Mouse (Mus musculus): ENCODE measurements around the gene B4galt3.

B4galt3 gene

DNA sequence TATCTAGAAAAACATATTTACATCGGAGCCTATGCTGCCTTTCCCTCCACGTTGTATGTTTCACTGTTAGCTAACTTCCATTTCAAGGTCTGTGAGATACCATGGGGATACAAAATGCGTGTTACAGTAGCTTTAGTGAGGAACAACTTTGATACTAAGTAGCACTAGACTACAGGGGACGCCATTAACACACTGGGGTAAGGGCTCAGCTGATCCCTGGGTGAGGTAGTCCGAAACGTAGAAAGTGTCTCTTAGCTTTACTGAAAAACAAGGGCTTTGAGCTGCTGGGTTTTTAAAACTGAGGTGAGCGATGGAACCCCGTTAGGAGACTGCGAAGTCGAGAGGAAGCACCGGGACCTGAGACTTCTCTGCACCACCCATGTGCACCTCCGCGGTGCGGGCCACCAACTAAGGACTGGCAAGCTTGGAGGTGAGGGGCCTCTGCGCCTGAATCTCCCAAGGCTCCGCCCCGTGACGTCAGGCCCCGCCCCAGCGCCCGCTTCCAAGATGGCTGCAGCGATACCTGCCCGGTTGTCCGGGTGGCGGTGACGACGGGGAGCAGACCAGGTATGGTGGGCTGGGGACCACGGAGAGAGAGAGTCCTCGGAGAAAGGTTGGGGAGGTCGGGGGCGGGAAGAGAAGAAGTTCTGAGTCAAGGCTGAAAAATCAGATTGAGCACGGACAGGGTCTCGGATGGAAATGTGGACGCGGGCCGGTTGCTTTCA lies at the start of gene B4galt3:
Gene B4galt3 (plus strand): TSS at position 481 of the 725 bp plus-strand sequence.
- DNase-seq (ENCODE audit: low read depth) = peak; percentile 91

GRCm38 (mm10) chr1:171220871-171221270 lies 49.3 kb upstream of the B4galt3 start:
- peak; percentile 87 for DNase-seq (ENCODE audit: low read depth)

GRCm38 (mm10) chr1:171221281-171222193 lies 48.6 kb upstream of the B4galt3 start:
- DNase-seq (ENCODE audit: low read depth) = peak; percentile 23

DNA sequence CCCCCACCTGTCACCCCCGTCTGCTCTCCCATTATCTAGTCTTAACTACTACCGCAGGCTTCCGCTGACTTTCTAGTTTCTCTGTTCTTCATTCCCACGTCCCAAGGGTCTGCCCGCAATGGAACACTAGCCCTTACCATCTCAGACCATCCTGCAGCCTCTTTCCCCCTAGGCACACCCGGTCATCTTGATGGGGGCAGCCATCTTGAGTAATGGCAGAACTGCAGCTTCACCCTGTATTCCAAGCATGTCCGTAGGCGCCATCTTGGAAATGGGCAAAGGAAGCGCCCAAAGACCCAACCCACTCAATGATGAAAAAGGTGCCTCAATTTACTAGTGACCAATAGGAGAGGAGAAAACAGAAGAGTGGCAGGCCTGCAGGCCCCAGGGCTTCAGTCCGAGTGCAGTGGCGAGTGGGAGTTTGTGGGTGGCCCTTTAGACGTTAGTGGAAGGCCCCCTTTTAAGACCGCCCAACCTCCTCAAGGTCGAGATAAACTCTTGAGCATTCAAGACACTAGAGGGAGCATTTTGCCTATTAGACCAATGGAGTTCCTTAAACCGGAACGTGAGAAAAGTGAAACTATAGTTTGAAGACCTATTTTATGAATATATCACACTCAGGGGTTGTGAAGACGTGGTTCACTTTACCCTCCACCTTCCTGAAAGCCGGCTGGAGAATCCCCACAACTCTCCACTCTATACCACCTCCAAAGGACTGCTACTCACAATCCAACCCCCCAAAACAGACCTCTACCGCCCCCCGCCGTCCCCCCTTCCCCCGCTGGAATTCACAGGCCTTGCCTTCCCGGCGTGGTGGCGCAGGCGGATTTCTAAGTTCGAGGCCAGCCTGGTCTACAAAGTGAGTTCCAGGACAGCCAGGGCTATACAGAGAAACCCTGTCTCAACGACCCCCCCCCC lies 47.6 kb upstream of the B4galt3 start, which contains the start of gene Tomm40l:
Gene Tomm40l (minus strand): TSS at position 277 of the 918 bp plus-strand sequence.
- peak; percentile 100 for DNase-seq (ENCODE audit: low read depth)

DNA sequence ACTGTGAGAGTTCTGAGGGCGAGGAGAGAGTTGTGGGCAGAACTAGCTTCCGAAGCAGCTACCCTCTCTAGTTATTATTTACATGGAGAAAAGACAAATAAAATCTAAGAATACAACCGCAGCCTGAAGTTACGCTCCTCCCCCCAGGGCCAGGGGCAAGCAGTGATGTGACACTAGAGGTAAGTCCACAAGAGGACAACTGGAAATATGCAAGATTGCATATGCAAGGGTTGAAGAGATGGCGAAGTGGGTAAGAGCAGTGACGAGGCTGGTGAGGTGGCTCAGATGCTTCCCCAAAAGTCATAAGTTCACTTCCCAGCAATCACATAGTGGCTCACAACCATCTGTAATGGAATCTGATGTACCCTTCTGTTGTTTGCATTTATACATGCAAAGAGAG lies 47.0 kb upstream of the B4galt3 start:
- DNase-seq (ENCODE audit: low read depth) = peak; percentile 39

DNA sequence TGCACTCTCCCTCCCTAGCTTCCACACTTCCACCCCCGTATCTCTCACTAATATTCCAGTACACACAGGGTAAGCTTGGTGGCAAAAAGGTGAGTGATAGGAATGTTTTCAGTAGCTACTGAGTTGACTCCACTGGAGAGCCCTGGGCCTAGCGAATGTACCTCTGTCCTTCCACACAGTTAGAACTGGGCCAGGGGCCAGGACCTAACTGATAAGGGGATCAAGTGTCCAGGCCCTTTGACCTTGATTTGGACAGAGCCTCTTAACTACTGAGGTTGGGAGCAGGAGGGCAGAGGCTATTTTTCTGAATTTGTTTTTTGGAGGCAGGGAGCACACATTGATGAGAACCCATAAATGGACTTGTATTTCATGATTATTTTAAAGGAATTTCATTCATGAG lies 46.3 kb upstream of the B4galt3 start:
- DNase-seq (ENCODE audit: low read depth) = peak; percentile 21

DNA sequence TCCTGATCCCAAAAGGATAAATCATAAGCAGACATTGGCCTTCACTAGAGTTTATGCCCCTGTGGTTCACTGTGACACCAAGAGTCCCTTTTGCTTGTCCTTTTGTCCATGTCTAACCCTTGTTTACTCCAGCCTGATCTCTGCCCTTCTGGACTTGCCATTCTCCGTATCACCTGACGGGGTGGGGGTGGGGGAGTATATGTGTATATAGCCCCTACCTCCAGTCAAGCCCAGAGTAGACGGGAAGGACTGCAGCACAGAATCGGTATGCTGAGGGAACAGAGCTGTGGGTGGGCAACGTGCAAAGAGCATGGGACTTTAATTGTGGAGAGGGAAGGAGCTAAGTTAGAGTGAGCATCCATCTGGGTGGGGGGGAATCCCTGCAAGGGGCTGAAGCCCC lies 45.3 kb upstream of the B4galt3 start, which contains the start of gene Apoa2:
Gene Apoa2 (plus strand): TSS at position 198 of the 400 bp plus-strand sequence.
- DNase-seq (ENCODE audit: low read depth) = no peak

DNA sequence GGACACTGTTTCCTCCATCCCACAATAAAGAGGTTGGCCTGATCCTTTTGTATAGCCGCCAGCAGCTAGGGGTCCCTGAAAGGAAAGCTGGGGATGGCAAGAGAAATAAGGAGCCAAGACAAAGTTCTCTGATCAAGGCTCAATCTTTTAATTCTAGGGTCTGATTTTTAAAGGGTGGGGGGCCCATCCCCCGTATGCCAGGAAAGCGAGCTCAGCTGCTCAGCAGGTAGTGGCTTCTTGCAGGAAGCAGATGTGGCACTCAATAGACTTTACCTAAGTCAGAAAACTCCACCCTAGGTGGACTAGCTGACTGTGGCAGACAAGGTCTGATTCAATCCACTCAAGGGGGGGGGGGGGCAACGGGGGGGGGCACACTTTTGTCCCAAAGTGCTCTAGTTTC lies 43.3 kb upstream of the B4galt3 start:
- DNase-seq (ENCODE audit: low read depth) = no peak

- no peak for DNase-seq (ENCODE audit: low read depth)
These were observed 42.2 kb upstream of the B4galt3 start for GRCm38 (mm10) chr1:171227879-171228278.

DNA sequence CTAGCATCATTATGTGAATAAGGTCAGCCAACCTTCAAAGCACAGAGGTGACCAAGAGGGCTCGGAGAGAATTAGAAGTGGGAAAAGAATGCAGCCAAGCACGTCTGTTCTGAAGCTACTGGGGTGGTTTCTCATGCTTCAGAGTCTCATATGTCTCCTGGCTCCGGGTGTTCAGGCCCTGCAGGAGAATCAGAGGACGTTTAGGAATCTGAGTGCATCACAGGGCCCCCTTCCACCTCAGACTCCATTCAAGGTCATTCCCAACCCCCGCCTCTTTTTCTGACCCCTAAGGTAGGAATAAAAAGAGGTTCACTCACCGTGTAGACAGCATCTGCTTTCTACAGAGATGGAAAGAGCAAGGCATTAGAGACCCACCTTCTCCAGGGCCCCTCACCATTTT lies 40.4 kb upstream of the B4galt3 start:
- no peak for DNase-seq (ENCODE audit: low read depth)

GRCm38 (mm10) chr1:171230215-171230614 lies 39.9 kb upstream of the B4galt3 start:
- DNase-seq (ENCODE audit: low read depth) = no peak

- DNase-seq (ENCODE audit: low read depth) = peak; percentile 96
These were observed 38.3 kb upstream of the B4galt3 start for GRCm38 (mm10) chr1:171231844-171232243.

- no peak for DNase-seq (ENCODE audit: low read depth)
These were observed 37.8 kb upstream of the B4galt3 start for GRCm38 (mm10) chr1:171232348-171232747.

DNA sequence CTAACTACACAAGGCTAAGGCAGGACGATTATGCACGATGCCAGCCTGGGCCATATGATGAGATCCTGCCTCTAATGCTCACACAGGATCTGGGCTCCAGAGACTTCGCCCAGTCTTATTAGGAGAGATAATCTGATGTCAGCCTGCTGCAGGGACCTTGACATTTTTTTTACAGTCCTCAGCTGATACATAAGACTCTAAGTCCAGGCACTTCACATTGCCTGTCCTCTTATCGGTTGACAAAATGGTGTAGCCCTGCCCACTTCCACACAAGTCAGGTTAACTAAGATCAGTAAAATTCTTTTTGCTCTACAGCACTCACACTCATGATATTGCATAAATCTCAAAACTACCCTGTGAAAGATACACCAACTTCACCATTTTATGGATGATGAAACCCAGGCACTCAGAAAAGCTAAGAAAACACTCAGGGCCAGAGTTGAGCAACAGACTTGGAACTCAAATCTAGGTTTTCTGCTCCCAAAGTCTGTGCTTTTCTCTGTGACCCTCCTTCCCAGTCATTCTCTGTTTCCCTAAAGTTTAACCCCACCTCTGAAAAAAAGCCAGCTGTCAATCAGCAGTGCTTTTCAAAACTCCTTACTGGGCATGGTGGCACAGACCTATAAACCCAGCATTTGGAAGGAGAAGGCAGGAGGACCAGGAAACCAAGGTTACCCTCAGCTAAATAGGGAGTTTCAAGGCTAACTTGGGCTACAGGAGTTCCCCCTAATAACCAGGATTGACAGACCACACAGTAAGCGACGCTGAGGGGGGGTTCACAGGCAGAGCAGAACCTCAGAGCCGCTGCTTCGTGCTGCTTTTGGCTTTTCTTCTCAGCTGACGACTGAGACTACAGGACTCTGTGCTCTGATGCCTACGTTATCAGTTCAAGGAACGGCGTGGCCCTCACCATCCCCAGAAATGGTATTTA lies 37.1 kb upstream of the B4galt3 start:
- DNase-seq (ENCODE audit: low read depth) = peak; percentile 54

DNA sequence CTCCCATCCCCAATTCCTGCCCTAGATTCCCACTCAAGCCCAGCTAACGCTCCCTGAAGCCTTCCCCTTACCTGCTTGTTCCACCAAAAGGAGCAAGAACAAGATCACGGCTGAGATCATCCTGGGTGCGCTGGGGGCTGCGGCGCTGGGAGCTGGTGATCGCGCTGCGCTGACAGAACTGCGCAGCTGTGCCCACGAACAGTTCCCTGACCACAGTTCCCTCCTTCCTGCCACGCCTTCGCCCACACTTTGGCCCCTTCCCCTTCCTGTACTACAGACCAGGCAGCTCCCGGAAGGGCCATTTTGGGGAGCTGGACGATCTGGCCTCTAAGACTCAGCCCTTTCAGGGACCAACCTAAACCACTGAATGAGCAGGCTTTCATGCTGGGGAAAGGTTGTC lies 36.0 kb upstream of the B4galt3 start, which contains the start of gene Fcer1g:
Gene Fcer1g (minus strand): TSS at position 240 of the 400 bp plus-strand sequence.
- DNase-seq (ENCODE audit: low read depth) = peak; percentile 91

DNA sequence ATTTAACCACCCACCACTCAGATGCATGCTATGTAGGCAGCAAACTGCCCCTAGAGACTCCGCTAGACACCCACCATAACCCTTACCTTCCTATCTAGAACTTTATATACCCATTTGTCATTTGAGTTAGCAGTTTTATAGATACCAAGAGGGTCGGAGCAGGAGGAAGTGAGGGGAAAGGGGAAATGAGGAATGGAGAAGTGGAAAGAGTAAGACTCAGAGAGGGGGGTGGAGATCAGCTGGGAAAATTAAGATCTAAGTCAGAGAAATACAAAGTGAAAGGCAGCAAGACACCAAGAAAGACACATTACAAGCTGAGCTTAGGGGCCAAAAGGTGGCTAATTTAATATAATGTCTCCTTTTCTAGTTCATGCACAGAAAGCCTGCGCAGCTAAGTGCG lies 35.6 kb upstream of the B4galt3 start:
- DNase-seq (ENCODE audit: low read depth) = no peak

GRCm38 (mm10) chr1:171235791-171236190 lies 34.3 kb upstream of the B4galt3 start:
- DNase-seq (ENCODE audit: low read depth) = no peak

- no peak for DNase-seq (ENCODE audit: low read depth)
These were observed 32.7 kb upstream of the B4galt3 start for GRCm38 (mm10) chr1:171237438-171237837.

GRCm38 (mm10) chr1:171238463-171238862 lies 31.7 kb upstream of the B4galt3 start:
- DNase-seq (ENCODE audit: low read depth) = peak; percentile 68

GRCm38 (mm10) chr1:171239992-171240744 lies 30.0 kb upstream of the B4galt3 start:
- no peak for DNase-seq (ENCODE audit: low read depth)

Data from 416B (cell line).